23 mouse cellular contexts compared by ENCODE assay signal in the genomic region with DNA sequence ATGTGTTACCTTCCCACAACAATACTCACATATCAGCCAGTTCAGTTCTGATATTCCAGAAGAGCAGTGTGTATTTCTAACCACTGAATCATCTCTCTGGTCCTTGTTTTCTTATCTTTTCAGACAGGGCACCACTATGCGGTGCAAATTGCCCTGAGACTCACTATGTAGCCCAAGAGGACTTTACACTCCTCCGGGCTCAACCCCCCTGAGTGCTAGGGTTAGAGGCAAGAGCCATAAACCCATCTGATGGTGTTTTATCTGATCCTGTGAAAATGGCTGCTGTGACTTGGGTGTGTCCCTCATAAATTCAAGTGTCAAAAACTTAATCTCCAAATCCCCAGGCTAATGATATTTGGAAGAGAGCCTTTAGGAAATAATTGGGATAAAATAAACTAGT. TPM values are rescaled to one million over a fixed set of nuclear protein-coding genes. Genes with fewer than 3 reads are reported as not detected.
DNase-seq lines count a peak whose midpoint lies in the region; ATAC-seq and TF ChIP-seq lines count a peak whose summit lies in the region.
"Had no signal": no experiment of that assay in that cellular context is flagged by ENCODE, and none has a peak within 500 bp of the region (broad histone marks: within the 10 kb centered on the region; RNA-seq: fewer than 3 reads in every experiment).

No protein-coding gene starts in this region.

- no peak overlapping the region for H3K9ac ChIP-seq in liver, embryonic 12.5 days
- H3K9ac ChIP-seq in liver, postnatal 0 days (replicated peaks), result no peak overlapping the region
- peak overlapping the region; percentile 65 for H3K9ac ChIP-seq in ES-Bruce4 (ENCODE audit: low read depth, poor library complexity, severe bottlenecking)
- no peak overlapping the region for H3K9ac ChIP-seq in intestine, embryonic 14.5 days (ENCODE audit: low read length)
- H3K9ac ChIP-seq in forebrain, postnatal 0 days, result no peak overlapping the region
- H3K9ac ChIP-seq: forebrain, embryonic 13.5 days; heart, embryonic 15.5 days; hindbrain, embryonic 13.5 days had no signal

- no peak for TF ChIP-seq EP300 in liver, postnatal 0 days (IDR thresholded peaks at IDR 0.05; ENCODE audit: low read depth)
- TF ChIP-seq EP300 in ES-Bruce4 (IDR thresholded peaks at IDR 0.05; ENCODE audit: insufficient read depth, low read depth, low read length), result no peak

- no peak for DNase-seq in liver, postnatal 0 days
- no peak for DNase-seq in intestine, embryonic 14.5 days (ENCODE audit: low spot score)
- no peak for DNase-seq in forebrain, postnatal 0 days
- no peak for DNase-seq in c-Kit-positive CD71-positive TER-119-positive erythroid progenitor cells, embryonic 14.5 days (ENCODE audit: low spot score)
- no peak for DNase-seq in lung, postnatal 14 days
- DNase-seq: adrenal gland, postnatal 14 days; cerebellum, adult 2 months; cerebellum, postnatal 10 days; gastrocnemius, postnatal 36 days; heart, adult 18-20 months; heart, postnatal 14 days had no signal

- ATAC-seq in liver, embryonic 12.5 days, result peak; percentile 32; the same call in 1 of the 2 replicates
- ATAC-seq in liver, postnatal 0 days, result no peak
- ATAC-seq in intestine, embryonic 14.5 days (replicated peaks; ENCODE audit: low FRiP score, low TSS enrichment, low read depth), result peak; percentile 78
- ATAC-seq in megakaryocyte progenitor cell, adult 5-6 weeks (replicated peaks; ENCODE audit: poor library complexity), result 0 out of 2 replicates have a peak, but pooled peaks have one; percentile 29
- no peak for ATAC-seq in forebrain, postnatal 0 days
- ATAC-seq: activated CD4-positive, CD25-positive, alpha-beta regulatory T cell, adult 4 months; forebrain, embryonic 13.5 days; hindbrain, postnatal 0 days; Patski had no signal

- no peak for TF ChIP-seq CTCF in liver, postnatal 0 days (IDR thresholded peaks at IDR 0.05; ENCODE audit: low read depth)
- TF ChIP-seq CTCF in ES-Bruce4 (IDR thresholded peaks at IDR 0.05; ENCODE audit: low read depth, low read length), result no peak
- TF ChIP-seq CTCF in forebrain, postnatal 0 days (IDR thresholded peaks at IDR 0.05; ENCODE audit: low read depth), result no peak

- H3K27ac ChIP-seq in liver, embryonic 12.5 days, result no peak overlapping the region
- H3K27ac ChIP-seq in liver, postnatal 0 days (ENCODE audit: low read depth), result no peak overlapping the region
- peak overlapping the region; percentile 100 for H3K27ac ChIP-seq in ES-Bruce4 (ENCODE audit: insufficient read depth, low read length)
- H3K27ac ChIP-seq in intestine, embryonic 14.5 days (ENCODE audit: low read depth), result no peak overlapping the region
- no peak overlapping the region for H3K27ac ChIP-seq in forebrain, postnatal 0 days (ENCODE audit: low read depth, low read length)
- H3K27ac ChIP-seq: embryonic facial prominence, embryonic 10.5 days; forebrain, embryonic 13.5 days; heart, embryonic 15.5 days; hindbrain, embryonic 13.5 days; hindbrain, postnatal 0 days had no signal

- no peak overlapping the region for H3K4me2 ChIP-seq in liver, embryonic 12.5 days
- no peak overlapping the region for H3K4me2 ChIP-seq in liver, postnatal 0 days (ENCODE audit: low read depth, low read length)
- H3K4me2 ChIP-seq in intestine, embryonic 14.5 days (ENCODE audit: low read length), result no peak overlapping the region
- H3K4me2 ChIP-seq in forebrain, postnatal 0 days (ENCODE audit: low read depth), result no peak overlapping the region
- H3K4me2 ChIP-seq: forebrain, embryonic 13.5 days; heart, embryonic 11.5 days; heart, embryonic 15.5 days; hindbrain, embryonic 13.5 days had no signal

- H3K4me3 ChIP-seq in liver, embryonic 12.5 days, result no peak overlapping the region
- no peak overlapping the region for H3K4me3 ChIP-seq in liver, postnatal 0 days (ENCODE audit: low read depth, low read length)
- H3K4me3 ChIP-seq in ES-Bruce4 (ENCODE audit: low read depth, low read length), result no peak overlapping the region; the same call in 1 of the 2 replicates
- H3K4me3 ChIP-seq in intestine, embryonic 14.5 days (ENCODE audit: low read depth, low read length), result no peak overlapping the region
- no peak overlapping the region for H3K4me3 ChIP-seq in forebrain, postnatal 0 days (ENCODE audit: low read depth, low read length)
- H3K4me3 ChIP-seq: embryonic facial prominence, embryonic 10.5 days; forebrain, embryonic 13.5 days; heart, embryonic 15.5 days; hindbrain, embryonic 13.5 days had no signal

- peaks cover 12% of the 10 kb centered on the region; the same call in 1 of the 2 replicates for H3K4me1 ChIP-seq in liver, embryonic 12.5 days
- H3K4me1 ChIP-seq in liver, postnatal 0 days (ENCODE audit: insufficient read depth), result peaks cover 11% of the 10 kb centered on the region
- H3K4me1 ChIP-seq in ES-Bruce4 (ENCODE audit: control insufficient read depth, insufficient read depth, low read length), result peaks cover 4% of the 10 kb centered on the region
- no peaks in the 10 kb centered on the region for H3K4me1 ChIP-seq in intestine, embryonic 14.5 days (replicated peaks; ENCODE audit: control insufficient read depth, insufficient read depth, low read length)
- no peaks in the 10 kb centered on the region for H3K4me1 ChIP-seq in forebrain, postnatal 0 days (ENCODE audit: insufficient read depth)
- H3K4me1 ChIP-seq: embryonic facial prominence, embryonic 10.5 days; forebrain, embryonic 13.5 days; heart, embryonic 15.5 days; hindbrain, embryonic 13.5 days had no signal

- H3K27me3 ChIP-seq in liver, embryonic 12.5 days (replicated peaks), result no peaks in the 10 kb centered on the region
- H3K27me3 ChIP-seq in liver, postnatal 0 days (ENCODE audit: insufficient read depth, low read length), result no peaks in the 10 kb centered on the region
- H3K27me3 ChIP-seq in ES-Bruce4 (ENCODE audit: control insufficient read depth, insufficient read depth, low read length, poor library complexity, severe bottlenecking), result no peaks in the 10 kb centered on the region
- H3K27me3 ChIP-seq in intestine, embryonic 14.5 days (replicated peaks; ENCODE audit: control insufficient read depth, insufficient read depth, low read length), result no peaks in the 10 kb centered on the region
- no peaks in the 10 kb centered on the region for H3K27me3 ChIP-seq in forebrain, postnatal 0 days (ENCODE audit: insufficient read depth, low read length)
- H3K27me3 ChIP-seq: forebrain, embryonic 13.5 days; heart, embryonic 15.5 days; hindbrain, embryonic 13.5 days; Patski had no signal

- no peak for TF ChIP-seq POLR2A in ES-Bruce4 (IDR thresholded peaks at IDR 0.05; ENCODE audit: insufficient read depth, low read length)

- no peaks in the 10 kb centered on the region for H3K9me3 ChIP-seq in liver, embryonic 12.5 days (replicated peaks)
- no peaks in the 10 kb centered on the region for H3K9me3 ChIP-seq in liver, postnatal 0 days (ENCODE audit: low read length)
- peaks cover 5% of the 10 kb centered on the region; the same call in 1 of the 2 replicates for H3K9me3 ChIP-seq in ES-Bruce4 (replicated peaks; ENCODE audit: control insufficient read depth, insufficient read depth, low read length, poor library complexity, severe bottlenecking)
- no peaks in the 10 kb centered on the region for H3K9me3 ChIP-seq in intestine, embryonic 14.5 days (ENCODE audit: control insufficient read depth, low read length)
- H3K9me3 ChIP-seq in forebrain, postnatal 0 days (ENCODE audit: low read length), result no peaks in the 10 kb centered on the region
- H3K9me3 ChIP-seq: embryonic facial prominence, embryonic 10.5 days; forebrain, embryonic 13.5 days; G1E; heart, embryonic 15.5 days; hindbrain, embryonic 13.5 days had no signal

- no peaks in the 10 kb centered on the region for H3K36me3 ChIP-seq in liver, embryonic 12.5 days
- H3K36me3 ChIP-seq in liver, postnatal 0 days (replicated peaks; ENCODE audit: insufficient read depth, low read length), result no peaks in the 10 kb centered on the region
- H3K36me3 ChIP-seq in ES-Bruce4 (ENCODE audit: control insufficient read depth, insufficient read depth, low read length, poor library complexity, severe bottlenecking), result no peaks in the 10 kb centered on the region
- no peaks in the 10 kb centered on the region for H3K36me3 ChIP-seq in intestine, embryonic 14.5 days (ENCODE audit: control insufficient read depth, insufficient read depth, low read length)
- no peaks in the 10 kb centered on the region for H3K36me3 ChIP-seq in forebrain, postnatal 0 days (ENCODE audit: insufficient read depth)
- H3K36me3 ChIP-seq: embryonic facial prominence, embryonic 10.5 days; G1E; heart, embryonic 15.5 days; hindbrain, embryonic 13.5 days had no signal

- 9% methylated on average over 2 of the region's 2 CpGs for WGBS in liver, embryonic 12.5 days (ENCODE audit: insufficient replicate concordance)
- 24% methylated on average over 2 of the region's 2 CpGs for WGBS in liver, postnatal 0 days (ENCODE audit: insufficient replicate concordance)
- 17% methylated on average over 2 of the region's 2 CpGs for WGBS in intestine, embryonic 14.5 days
- WGBS in forebrain, postnatal 0 days, result 72% methylated on average over 2 of the region's 2 CpGs

RNA-seq across cellular contexts. Expression of gene Uri1, which starts 6.6 kb away (rescaled TPM):
- polyA plus RNA-seq in liver, embryonic 12.5 days (2016; fragmentation: Nextera tagmentation; extraction: Ambion mirVana), result 26.1 and 28.2 TPM in 2 replicates
- polyA plus RNA-seq in liver, postnatal 0 days (2015; fragmentation: Nextera tagmentation; extraction: Ambion mirVana), result 15.1 and 17.1 TPM in 2 replicates
- polyA plus RNA-seq in ES-Bruce4 (2011; ENCODE audit: insufficient read depth, insufficient read length, low read depth, missing spikeins), result 182 and 205 TPM in 2 replicates
- polyA plus RNA-seq in intestine, embryonic 14.5 days (2014; fragmentation: Nextera tagmentation; extraction: Ambion mirVana), result 51.3 and 51.6 TPM in 2 replicates
- 71.7 and 75.5 TPM in 2 replicates for total RNA-seq in megakaryocyte progenitor cell, adult 5-6 weeks (2015)
- total RNA-seq in megakaryocyte progenitor cell, adult 5-6 weeks (2017), result 55.9 and 62.8 TPM in 2 replicates
- total RNA-seq in forebrain, postnatal 0 days (2014; rRNA removed), result 43.6 and 49.4 TPM in 2 replicates
- polyA plus RNA-seq in forebrain, postnatal 0 days (2015; fragmentation: Nextera tagmentation; extraction: Ambion mirVana), result 35.9 and 39.0 TPM in 2 replicates

Comparison
In these comparisons a context has a peak if more than half of its experiments do, and no peak if none do; other contexts are left out.
1. ATAC-seq: peak in liver, embryonic 12.5 days (single experiment), intestine, embryonic 14.5 days (single experiment) and megakaryocyte progenitor cell, adult 5-6 weeks (single experiment); none in liver, postnatal 0 days (single experiment) and forebrain, postnatal 0 days (single experiment).